Mouse (Mus musculus): ENCODE results near the gene Fam19a5. TPM values are rescaled to one million over a fixed set of nuclear protein-coding genes. Genes with fewer than 3 reads are reported as not detected.

Fam19a5 gene
- total RNA-seq (2023), result not detected

GRCm38 (mm10) chr15:87543599-87544338 is at the start of gene Fam19a5:
Gene Fam19a5 (plus strand): TSS chr15:87544299.

